Mouse (Mus musculus) telencephalon, adult 2 months (tissue): Measurements from ENCODE around the gene Serpina6.

ENCODE experiments used
- DNase-seq: peaks from one replicate; pipeline ENCODE4 v3.0.0-alpha.2; 2011; ENCODE audit warnings: low read depth, low spot score

Gene Serpina6

GRCm38 (mm10) chr12:103655123-103656044 is 1.6 kb downstream of the Serpina6 start:
- DNase-seq, result no peak

GRCm38 (mm10) chr12:103653836-103654235 is 3.2 kb downstream of the Serpina6 start:
- DNase-seq, result no peak

- no peak for DNase-seq
Measured at GRCm38 (mm10) chr12:103646314-103646713, 10.7 kb downstream of the Serpina6 start.

- DNase-seq, result no peak
Measured at GRCm38 (mm10) chr12:103644601-103645000, 12.4 kb downstream of the Serpina6 start.

GRCm38 (mm10) chr12:103643818-103644217 is 13.2 kb downstream of the Serpina6 start:
- no peak for DNase-seq

GRCm38 (mm10) chr12:103643336-103643735 is 13.7 kb downstream of the Serpina6 start:
- peak; percentile 5 for DNase-seq

GRCm38 (mm10) chr12:103635846-103636245 is 21.2 kb downstream of the Serpina6 start:
- no peak for DNase-seq

- peak; percentile 42 for DNase-seq
Measured at GRCm38 (mm10) chr12:103634430-103634829, 22.6 kb downstream of the Serpina6 start.

GRCm38 (mm10) chr12:103631203-103631612 is 25.8 kb downstream of the Serpina6 start, which contains the start of gene Serpina10:
TSS of gene Serpina10 (minus strand) at chr12:103631444.
- DNase-seq, result no peak

GRCm38 (mm10) chr12:103616860-103617261 is 40.2 kb downstream of the Serpina6 start:
- no peak for DNase-seq

GRCm38 (mm10) chr12:103615734-103616133 is 41.3 kb downstream of the Serpina6 start:
- no peak for DNase-seq

- DNase-seq, result no peak
Measured at GRCm38 (mm10) chr12:103615141-103615540, 41.9 kb downstream of the Serpina6 start.

- no peak for DNase-seq
Measured at GRCm38 (mm10) chr12:103601839-103602238, 55.2 kb downstream of the Serpina6 start.

GRCm38 (mm10) chr12:103600364-103600763 is 56.6 kb downstream of the Serpina6 start:
- DNase-seq, result no peak

GRCm38 (mm10) chr12:103598411-103598810 is 58.6 kb downstream of the Serpina6 start:
- no peak for DNase-seq
